Mouse (Mus musculus) forebrain, embryonic 15.5 days (tissue): ENCODE results near the gene Frs2. TPM values are rescaled to one million over a fixed set of nuclear protein-coding genes. Genes with fewer than 3 reads are reported as not detected.
"Not testable (repeated sequence)": the region's sequence is repeated elsewhere in the genome, so short reads cannot be mapped to it uniquely, and the experiment has no call there.

Experiments used
- ATAC-seq: fragments of 200-750 bp; cut with Nextera tagmentation; replicated peaks from 2 replicates; pipeline ENCODE4 v1.8.0; 2017; ENCODE audit warnings: mild to moderate bottlenecking, moderate TSS enrichment, moderate library complexity
- H3K27ac ChIP-seq: fragments of 300-500 bp; sonication (generic); replicated peaks from 2 replicates; pipeline ENCODE4 v1.5.1; 2015; ENCODE audit warnings: mild to moderate bottlenecking, inconsistent platforms
- H3K27me3 ChIP-seq: fragments of 300-500 bp; sonication (generic); 2 replicates; pipeline ENCODE4 v1.6.1; 2015; ENCODE audit warnings: inconsistent platforms
- H3K36me3 ChIP-seq: fragments of 300-500 bp; sonication (generic); 2 replicates; pipeline ENCODE4 v1.6.1; 2015; ENCODE audit warnings: mild to moderate bottlenecking, inconsistent platforms
- H3K4me1 ChIP-seq: fragments of 300-500 bp; sonication (generic); 2 replicates; pipeline ENCODE4 v1.6.1; 2015; ENCODE audit warnings: inconsistent platforms
- H3K4me2 ChIP-seq: fragments of 300-500 bp; sonication (generic); replicated peaks from 2 replicates; pipeline ENCODE4 v1.6.1; 2015; ENCODE audit warnings: mild to moderate bottlenecking, inconsistent platforms
- H3K4me3 ChIP-seq: fragments of 300-500 bp; sonication (generic); 2 replicates; pipeline ENCODE4 v1.5.1; 2015; ENCODE audit warnings: mild to moderate bottlenecking, inconsistent platforms
- H3K9ac ChIP-seq: fragments of 300-500 bp; sonication (generic); replicated peaks from 2 replicates; pipeline ENCODE4 v1.6.1; 2015; ENCODE audit warnings: mild to moderate bottlenecking, inconsistent platforms
- H3K9me3 ChIP-seq: fragments of 300-500 bp; sonication (generic); 2 replicates; pipeline ENCODE4 v1.6.1; 2016; ENCODE audit warnings: inconsistent platforms
- WGBS: fragments of 180-500 bp; shearing (Covaris S2); methylation state at CpG from one replicate; pipeline ENCODE4 v1.1.7; 2015; ENCODE audit warnings: mixed read lengths; 5-methylcytosine and 5-hydroxymethylcytosine counted together
- polyA plus RNA-seq: library from polyadenylated mRNA; unstranded; fragments of >200 nt; fragmentation: Nextera tagmentation; extraction: Ambion mirVana; gene quantifications from 2 replicates; pipeline ENCODE4 v1.2.1, GENCODE M21; 2015

The Frs2 gene
- polyA plus RNA-seq, 1 experiment from 2014 or later, result 20.0 TPM

DNA sequence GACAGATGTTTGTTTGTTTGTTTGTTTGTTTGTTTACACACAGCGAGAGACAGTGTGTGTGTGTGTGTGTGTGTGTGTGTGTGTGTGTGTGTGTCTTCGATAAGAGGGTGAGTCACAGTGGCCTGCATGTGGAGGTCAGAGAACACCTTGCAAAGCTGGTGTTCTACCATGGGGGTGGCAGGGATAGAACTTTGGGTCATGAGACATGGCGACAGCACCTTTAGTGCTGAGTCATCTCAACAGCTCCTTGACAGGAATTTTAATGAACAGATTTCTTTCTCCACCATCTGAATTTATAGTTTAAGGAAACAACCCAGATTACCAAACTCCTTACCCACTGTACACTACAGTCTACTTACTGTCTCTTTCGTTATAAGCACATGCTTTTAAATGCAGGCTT, 4.3 kb downstream of the Frs2 start:
- WGBS, result 94% methylated on average over 4 of the region's 4 CpGs
- Histone ChIP-seq H3K9ac (no peak overlapping the region), H3K27me3 (no peaks in the 10 kb centered on the region; the same call in 1 of the 2 replicates), H3K27ac (no peak overlapping the region), H3K4me2 (no peak overlapping the region), H3K4me3 (no peak overlapping the region), H3K9me3 (no peaks in the 10 kb centered on the region), H3K36me3 (no peaks in the 10 kb centered on the region), H3K4me1 (peaks cover 24% of the 10 kb centered on the region)
- ATAC-seq, result no peak

DNA sequence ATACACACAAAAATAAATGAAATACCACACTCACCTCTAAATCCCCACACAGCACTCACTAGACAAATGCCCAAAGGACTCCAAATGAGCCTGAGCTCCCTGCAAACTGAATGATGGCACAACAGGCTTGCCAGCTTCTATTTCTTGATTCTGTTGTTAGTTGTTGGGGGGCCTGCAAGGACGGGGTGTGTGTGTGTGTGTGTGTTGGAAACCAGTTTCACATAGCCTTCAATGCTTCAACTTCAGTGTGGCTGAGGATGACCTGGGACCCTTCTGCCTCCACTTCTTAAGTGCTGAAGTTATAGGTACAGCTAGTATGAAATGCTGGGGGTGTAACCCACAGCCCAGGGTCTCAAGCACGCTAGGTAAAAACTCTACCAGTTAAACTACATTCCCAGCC, 5.0 kb downstream of the Frs2 start:
- Histone ChIP-seq H3K9me3 (no peaks in the 10 kb centered on the region), H3K36me3 (no peaks in the 10 kb centered on the region), H3K9ac (no peak overlapping the region), H3K4me2 (no peak overlapping the region), H3K27me3 (no peaks in the 10 kb centered on the region), H3K27ac (no peak overlapping the region), H3K4me3 (no peak overlapping the region), H3K4me1 (peaks cover 22% of the 10 kb centered on the region)
- no peak for ATAC-seq
- WGBS, result 93% methylated on average over 2 of the region's 2 CpGs

DNA sequence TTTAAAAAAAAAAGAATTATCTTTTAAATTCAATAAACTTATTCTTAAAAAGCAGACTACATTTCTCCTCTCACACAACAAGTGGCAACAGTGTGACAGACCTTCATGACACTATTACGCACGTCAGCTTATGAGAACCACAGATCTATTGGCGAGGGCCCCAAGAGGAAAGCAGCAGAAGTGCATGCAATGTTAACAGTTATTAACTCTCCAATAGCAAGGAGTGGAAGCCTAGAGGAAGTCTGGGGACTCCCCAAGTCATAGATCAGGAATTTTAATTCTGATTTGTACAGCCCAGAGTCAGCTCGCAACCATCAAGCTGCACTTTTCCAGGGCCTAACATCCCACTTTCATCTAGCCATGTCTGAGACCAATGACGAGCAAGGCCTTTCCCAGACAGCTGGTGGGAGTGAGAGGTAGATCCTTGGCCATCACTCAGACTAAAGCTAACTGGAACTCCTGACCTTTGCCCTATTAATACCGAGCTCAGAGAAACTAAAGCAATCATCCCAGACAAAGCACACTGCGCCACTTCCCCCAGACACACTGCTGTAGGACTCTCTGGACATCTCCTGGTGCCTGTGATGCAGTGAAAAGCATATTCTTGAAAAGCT, 6.3 kb downstream of the Frs2 start:
- Histone ChIP-seq H3K9ac (no peak overlapping the region), H3K27me3 (no peaks in the 10 kb centered on the region), H3K9me3 (no peaks in the 10 kb centered on the region), H3K36me3 (no peaks in the 10 kb centered on the region), H3K4me3 (no peak overlapping the region), H3K4me1 (peaks cover 15% of the 10 kb centered on the region), H3K4me2 (no peak overlapping the region), H3K27ac (no peak overlapping the region)
- 65% methylated on average over 7 of the region's 7 CpGs for WGBS
- ATAC-seq, result no peak

DNA sequence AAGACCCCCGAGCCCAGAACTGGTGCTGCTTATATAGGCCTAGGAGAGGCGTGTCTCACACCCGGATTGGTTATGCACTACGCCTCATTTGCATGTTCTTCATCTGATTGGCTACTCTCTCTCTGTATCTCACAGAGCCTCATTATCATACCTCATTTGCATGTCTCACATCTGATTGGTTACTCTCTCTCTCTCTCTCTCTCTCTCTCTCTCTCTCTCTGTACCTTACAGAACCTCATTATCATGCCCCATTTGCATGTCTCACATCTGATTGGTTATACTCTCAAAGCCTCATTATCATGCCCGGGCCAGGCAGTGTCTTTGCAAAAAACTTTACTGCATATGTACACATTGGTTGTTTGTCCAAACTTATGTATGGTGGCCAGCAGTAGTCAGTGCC, 16.8 kb downstream of the Frs2 start:
- H3K4me3 ChIP-seq, H3K9me3 ChIP-seq, H3K9ac ChIP-seq, H3K4me2 ChIP-seq, ATAC-seq, H3K4me1 ChIP-seq, H3K27me3 ChIP-seq, H3K27ac ChIP-seq, H3K36me3 ChIP-seq: not testable (repeated sequence)
- 86% methylated on average over 5 of the region's 5 CpGs for WGBS

DNA sequence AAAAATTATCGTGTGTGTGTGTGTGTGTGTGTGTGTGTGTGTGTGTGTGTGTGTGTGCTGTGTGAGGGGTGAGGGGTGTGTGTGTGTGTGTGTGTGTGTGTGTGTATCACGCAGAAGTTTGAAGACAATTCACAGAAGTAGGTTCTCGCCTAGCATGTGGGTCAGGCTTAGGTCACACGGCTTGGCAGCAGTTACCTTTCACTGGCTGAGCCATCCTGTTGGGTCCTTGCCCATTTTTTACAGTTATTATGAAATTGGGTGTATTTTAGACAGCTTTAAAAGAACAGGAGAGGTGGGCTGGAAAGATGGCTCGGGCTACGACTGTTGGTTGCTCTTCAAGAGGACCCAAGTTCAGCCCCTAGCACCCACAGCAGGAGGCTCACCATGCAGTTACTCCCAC, 18.3 kb downstream of the Frs2 start:
- no peak overlapping the region for H3K9ac ChIP-seq
- H3K36me3 ChIP-seq, result 0 out of 2 replicates have a peak, but pooled peaks cover 3% of the 10 kb centered on the region
- H3K4me2 ChIP-seq, result no peak overlapping the region
- no peak overlapping the region for H3K4me3 ChIP-seq
- H3K9me3 ChIP-seq, result no peaks in the 10 kb centered on the region
- no peak overlapping the region for H3K27ac ChIP-seq
- ATAC-seq, result no peak
- no peaks in the 10 kb centered on the region for H3K27me3 ChIP-seq
- no peaks in the 10 kb centered on the region for H3K4me1 ChIP-seq
- WGBS, result 90% methylated on average over 6 of the region's 6 CpGs

DNA sequence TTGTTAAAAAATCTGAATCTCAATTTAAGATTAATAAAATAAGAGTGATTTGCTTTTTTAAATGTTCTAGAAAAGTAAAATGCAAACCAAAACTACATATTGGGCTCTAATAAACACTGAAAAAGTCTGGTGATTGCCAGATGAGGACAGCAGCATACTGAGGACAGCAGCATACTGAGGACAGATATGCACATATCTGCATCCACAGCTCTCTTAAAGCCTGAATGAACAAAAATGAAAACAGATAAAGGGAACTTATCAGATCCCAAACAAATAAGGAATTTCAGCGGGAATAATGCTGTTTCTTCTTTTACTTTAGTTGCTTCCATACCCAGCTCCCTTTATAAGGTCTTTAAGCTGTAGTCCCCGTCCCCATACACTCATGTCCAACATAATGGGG, 19.6 kb downstream of the Frs2 start:
- Histone ChIP-seq H3K4me3 (no peak overlapping the region), H3K36me3 (0 out of 2 replicates have a peak, but pooled peaks cover 3% of the 10 kb centered on the region), H3K4me1 (no peaks in the 10 kb centered on the region), H3K9me3 (no peaks in the 10 kb centered on the region), H3K9ac (no peak overlapping the region), H3K4me2 (no peak overlapping the region), H3K27me3 (no peaks in the 10 kb centered on the region), H3K27ac (no peak overlapping the region)
- WGBS, result 93% methylated on average over 2 of the region's 2 CpGs
- ATAC-seq, result no peak

DNA sequence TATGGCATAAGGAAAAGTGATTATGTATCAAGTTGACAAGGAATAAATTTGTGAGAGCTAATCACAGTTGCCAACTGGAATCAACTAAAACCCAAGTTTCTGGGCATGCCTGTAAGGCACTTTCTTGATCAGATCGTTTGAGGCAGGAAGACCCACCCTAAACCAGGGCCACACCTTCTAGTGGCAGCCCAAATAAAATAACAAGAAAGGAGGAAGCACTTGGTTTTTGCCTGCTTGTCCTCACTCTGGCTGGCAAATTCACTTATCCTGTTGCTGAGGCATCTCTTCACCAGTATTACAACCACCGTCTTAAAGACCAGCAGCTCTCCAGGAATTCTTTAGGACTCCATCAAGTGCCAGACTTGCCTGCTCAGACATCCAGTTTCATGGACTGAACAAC, 20.9 kb downstream of the Frs2 start:
- H3K4me3 ChIP-seq, result no peak overlapping the region
- no peaks in the 10 kb centered on the region for H3K9me3 ChIP-seq
- WGBS, result 80% methylated on average over 2 of the region's 2 CpGs
- H3K27me3 ChIP-seq, result no peaks in the 10 kb centered on the region
- no peaks in the 10 kb centered on the region for H3K4me1 ChIP-seq
- H3K27ac ChIP-seq, result no peak overlapping the region
- 0 out of 2 replicates have a peak, but pooled peaks cover 3% of the 10 kb centered on the region for H3K36me3 ChIP-seq
- H3K9ac ChIP-seq, result no peak overlapping the region
- no peak overlapping the region for H3K4me2 ChIP-seq
- no peak for ATAC-seq

DNA sequence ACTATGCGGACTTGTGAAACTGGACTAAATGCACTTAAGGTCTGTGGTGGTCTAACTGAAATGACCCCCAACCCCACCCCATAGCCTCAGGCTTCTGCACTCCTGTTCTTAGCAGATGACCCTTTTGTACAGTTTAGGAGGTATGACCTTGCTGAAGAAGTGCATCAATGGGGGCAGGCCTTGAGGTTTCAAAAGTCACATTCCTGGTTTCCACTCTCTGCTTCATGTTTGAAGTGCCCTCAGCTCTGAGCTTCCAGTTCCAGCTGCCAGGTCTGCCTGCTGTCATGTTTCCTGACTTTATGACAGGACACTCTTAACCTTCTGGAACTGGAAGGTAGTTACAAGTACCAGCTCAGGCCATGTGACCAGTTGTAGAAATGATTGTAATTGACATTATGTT, 21.6 kb downstream of the Frs2 start:
- Histone ChIP-seq H3K4me3 (no peak overlapping the region), H3K4me2 (no peak overlapping the region), H3K4me1 (no peaks in the 10 kb centered on the region), H3K9ac (no peak overlapping the region), H3K27me3 (no peaks in the 10 kb centered on the region), H3K9me3 (no peaks in the 10 kb centered on the region), H3K36me3 (no peaks in the 10 kb centered on the region), H3K27ac (no peak overlapping the region)
- ATAC-seq, result no peak
- 88% methylated on average over 1 of the region's 1 CpGs for WGBS

DNA sequence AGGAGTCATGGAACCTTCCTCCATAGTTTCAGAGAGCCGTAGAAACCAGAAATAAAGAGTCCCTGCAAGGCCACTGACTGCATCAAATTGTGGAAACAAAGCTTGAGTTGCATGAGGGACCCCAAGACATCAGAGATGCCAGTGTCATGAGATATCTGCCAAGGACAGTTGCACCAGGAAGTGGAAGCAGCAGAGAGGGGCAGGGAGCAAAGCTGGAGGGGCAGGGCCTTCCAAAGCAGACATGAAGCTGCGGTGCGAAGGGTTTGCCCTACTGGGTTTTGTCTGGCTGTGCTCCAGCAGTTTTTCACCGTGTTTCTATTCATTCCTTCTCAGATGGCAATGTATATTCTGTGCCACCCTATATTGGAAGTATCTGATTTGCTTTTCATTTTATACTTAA, 22.1 kb downstream of the Frs2 start:
- Histone ChIP-seq H3K4me1 (no peaks in the 10 kb centered on the region), H3K27ac (no peak overlapping the region), H3K9ac (no peak overlapping the region), H3K4me2 (no peak overlapping the region), H3K27me3 (no peaks in the 10 kb centered on the region), H3K9me3 (no peaks in the 10 kb centered on the region), H3K4me3 (no peak overlapping the region), H3K36me3 (no peaks in the 10 kb centered on the region)
- ATAC-seq, result no peak
- WGBS, result 91% methylated on average over 4 of the region's 4 CpGs

DNA sequence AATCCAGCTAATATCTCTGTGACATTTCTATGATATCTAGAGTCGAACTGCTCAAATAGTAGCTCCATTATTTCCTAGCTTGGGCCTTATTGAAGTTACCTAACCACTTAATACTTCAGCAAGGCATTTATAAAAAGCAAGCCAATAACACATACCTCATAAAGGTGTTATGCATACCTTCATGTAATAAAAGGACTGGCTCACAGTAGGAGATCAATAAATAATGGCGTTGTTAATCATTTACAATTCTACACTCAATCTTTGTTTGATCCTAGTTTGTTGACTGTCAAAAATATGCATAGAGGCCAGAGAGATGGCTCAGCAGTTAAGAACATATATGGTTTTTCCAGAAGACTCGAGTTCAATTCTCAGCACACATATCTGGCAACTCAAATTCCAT, 26.9 kb downstream of the Frs2 start:
- Histone ChIP-seq H3K9ac (no peak overlapping the region), H3K9me3 (no peaks in the 10 kb centered on the region), H3K36me3 (no peaks in the 10 kb centered on the region), H3K4me3 (no peak overlapping the region), H3K4me1 (no peaks in the 10 kb centered on the region), H3K27me3 (no peaks in the 10 kb centered on the region), H3K27ac (no peak overlapping the region), H3K4me2 (no peak overlapping the region)
- ATAC-seq, result no peak
- 93% methylated on average over 3 of the region's 3 CpGs for WGBS

DNA sequence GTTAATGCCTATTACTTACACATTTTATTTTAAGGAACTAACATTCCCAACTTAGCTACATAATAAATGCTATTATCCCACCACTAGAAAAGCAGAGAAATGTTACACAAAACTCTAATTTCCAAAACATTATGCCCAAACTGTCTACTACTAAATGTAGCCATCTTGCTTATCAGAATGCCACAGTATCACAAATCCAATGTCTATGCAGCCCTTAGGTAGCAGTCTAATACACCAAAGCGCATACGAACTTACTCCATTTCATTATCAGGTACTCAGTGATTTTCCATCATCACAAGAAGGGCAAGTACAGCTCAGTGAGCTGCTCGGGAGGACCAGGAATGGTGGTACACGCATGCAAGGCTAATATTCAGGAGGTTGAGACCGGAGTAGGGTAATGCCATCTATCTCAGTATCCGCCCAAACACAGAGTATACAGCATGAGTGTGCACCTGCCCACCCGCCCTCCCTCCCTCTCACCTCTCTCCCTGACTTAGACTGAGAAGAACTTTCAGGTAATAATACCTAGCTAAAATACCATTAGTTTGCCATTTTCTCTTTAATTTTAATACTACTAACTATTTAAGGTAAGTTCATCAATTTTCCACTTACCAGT, 28.2 kb downstream of the Frs2 start:
- Histone ChIP-seq H3K36me3 (no peaks in the 10 kb centered on the region), H3K4me1 (peaks cover 3% of the 10 kb centered on the region; the same call in 1 of the 2 replicates), H3K4me2 (no peak overlapping the region), H3K9me3 (no peaks in the 10 kb centered on the region), H3K9ac (no peak overlapping the region), H3K27ac (no peak overlapping the region), H3K4me3 (no peak overlapping the region), H3K27me3 (no peaks in the 10 kb centered on the region)
- WGBS, result 92% methylated on average over 7 of the region's 7 CpGs
- no peak for ATAC-seq

DNA sequence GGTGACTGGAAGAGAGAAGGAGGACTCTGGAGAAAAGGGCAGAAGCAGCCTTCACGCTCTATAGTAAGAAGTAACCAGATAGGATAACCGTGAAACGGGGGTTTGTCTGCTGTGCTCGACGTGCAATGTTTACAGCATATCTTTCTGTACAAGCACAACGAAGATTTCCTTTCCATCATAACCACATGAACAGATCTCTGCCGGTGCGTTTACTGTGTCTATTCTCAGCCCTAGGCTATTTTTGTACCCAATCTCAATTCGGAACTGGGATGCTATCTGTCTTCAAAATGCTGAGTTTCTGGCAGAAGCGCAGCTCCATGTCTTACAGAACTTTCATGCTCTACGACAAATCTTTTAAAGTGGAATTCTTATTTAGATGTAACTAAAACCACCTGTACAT, 28.8 kb downstream of the Frs2 start:
- WGBS, result 84% methylated on average over 11 of the region's 11 CpGs
- H3K27ac ChIP-seq, result no peak overlapping the region
- H3K4me2 ChIP-seq, result no peak overlapping the region
- no peak overlapping the region for H3K9ac ChIP-seq
- H3K4me3 ChIP-seq, result no peak overlapping the region
- no peaks in the 10 kb centered on the region for H3K27me3 ChIP-seq
- peaks cover 3% of the 10 kb centered on the region; the same call in 1 of the 2 replicates for H3K4me1 ChIP-seq
- H3K36me3 ChIP-seq, result no peaks in the 10 kb centered on the region
- no peaks in the 10 kb centered on the region for H3K9me3 ChIP-seq
- ATAC-seq, result no peak

DNA sequence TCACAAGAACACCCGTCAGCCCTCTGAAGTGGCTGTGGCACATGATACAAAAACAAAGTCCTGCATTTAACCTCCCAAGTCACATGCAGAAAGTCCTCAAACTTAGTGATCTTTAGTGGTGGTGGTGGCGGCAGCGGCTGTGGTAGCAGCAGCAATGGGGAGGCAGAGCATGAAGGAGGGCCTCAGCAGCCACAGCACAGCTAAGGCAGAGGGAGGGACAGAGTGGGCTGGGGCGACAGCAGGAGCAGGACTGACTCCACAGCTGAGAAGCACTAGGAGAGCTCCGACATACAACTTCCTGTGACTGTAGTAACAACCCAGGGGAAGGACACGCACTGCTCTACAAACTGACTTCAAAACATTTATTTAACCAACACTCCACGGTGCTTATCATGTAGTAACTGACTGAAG, 29.9 kb downstream of the Frs2 start:
- Histone ChIP-seq H3K36me3 (no peaks in the 10 kb centered on the region), H3K27me3 (no peaks in the 10 kb centered on the region), H3K9me3 (no peaks in the 10 kb centered on the region), H3K27ac (no peak overlapping the region), H3K4me1 (peaks cover 3% of the 10 kb centered on the region; the same call in 1 of the 2 replicates), H3K4me3 (no peak overlapping the region), H3K4me2 (no peak overlapping the region), H3K9ac (no peak overlapping the region)
- WGBS, result 80% methylated on average over 7 of the region's 7 CpGs
- no peak for ATAC-seq
